Mouse (Mus musculus) lung, adult 2 months (tissue): ENCODE data around the gene Fam160a1.

ENCODE experiments used
- CTCF ChIP-seq: fragments of 200-500 bp; IDR thresholded peaks from 2 replicates; pipeline ENCODE4 v1.5.1; 2011; ENCODE audit warnings: mild to moderate bottlenecking, low read length, control low read depth; ENCODE audit not compliant: insufficient read depth
- POLR2A ChIP-seq: fragments of 200-500 bp; IDR thresholded peaks from 2 replicates; pipeline ENCODE4 v1.6.1; 2011; ENCODE audit warnings: low read depth, mild to moderate bottlenecking, control low read depth, low read length, borderline replicate concordance; ENCODE audit errors: extremely low read depth

- TF ChIP-seq CTCF: no peak
- no peak for TF ChIP-seq POLR2A
Observed at GRCm38 (mm10) chr3:85854143-85854542, 37.1 kb upstream of the Fam160a1 start.
